Mouse (Mus musculus) cerebellum, adult 18-20 months (tissue): ENCODE results near the gene Dnajb6.
A peak's percentile ranks its signal among the peaks of the same experiment; 100 is the strongest.
"Not testable (repeated sequence)": the region's sequence is repeated elsewhere in the genome, so short reads cannot be mapped to it uniquely, and the experiment has no call there.

Experiments used
- DNase-seq, 2 experiments: peaks; one replicate each; pipeline ENCODE4 v3.0.0; 2021

The Dnajb6 gene

GRCm38 (mm10) chr5:29770935-29771334 is 35.4 kb downstream of the Dnajb6 start:
- no peak for DNase-seq

- DNase-seq = no peak
Observed at GRCm38 (mm10) chr5:29772038-29772437, 36.5 kb downstream of the Dnajb6 start.

GRCm38 (mm10) chr5:29772651-29773330 is 37.3 kb downstream of the Dnajb6 start:
- peak; percentile 73 to 79 for DNase-seq

- DNase-seq = peak in 1 of 2 experiments; percentile 36
Observed at GRCm38 (mm10) chr5:29773460-29774150, 38.1 kb downstream of the Dnajb6 start.

GRCm38 (mm10) chr5:29775437-29775836 is 39.9 kb downstream of the Dnajb6 start:
- DNase-seq = peak; percentile 54 to 62

GRCm38 (mm10) chr5:29778029-29778428 is 42.5 kb downstream of the Dnajb6 start:
- peak in 1 of 2 experiments; percentile 29 for DNase-seq

- not testable (repeated sequence) for DNase-seq
Observed at GRCm38 (mm10) chr5:29779733-29780132, 44.2 kb downstream of the Dnajb6 start.

GRCm38 (mm10) chr5:29782261-29782660 is 46.8 kb downstream of the Dnajb6 start:
- DNase-seq = peak in 1 of 2 experiments; percentile 51

GRCm38 (mm10) chr5:29784906-29785305 is 49.4 kb downstream of the Dnajb6 start:
- not testable (repeated sequence) for DNase-seq

- DNase-seq = not testable (repeated sequence)
Observed at GRCm38 (mm10) chr5:29785953-29786352, 50.5 kb downstream of the Dnajb6 start.

- DNase-seq = not testable (repeated sequence)
Observed at GRCm38 (mm10) chr5:29794933-29795332, 59.4 kb downstream of the Dnajb6 start.

- DNase-seq = no peak
Observed at GRCm38 (mm10) chr5:29808940-29809339, 73.5 kb downstream of the Dnajb6 start.

- DNase-seq = not testable (repeated sequence)
Observed at GRCm38 (mm10) chr5:29811377-29811921, 76.0 kb downstream of the Dnajb6 start.

GRCm38 (mm10) chr5:29816523-29817242 is 81.2 kb downstream of the Dnajb6 start:
- DNase-seq = no peak

GRCm38 (mm10) chr5:29817400-29817799 is 81.9 kb downstream of the Dnajb6 start:
- no peak for DNase-seq

- no peak for DNase-seq
Observed at GRCm38 (mm10) chr5:29818287-29818686, 82.8 kb downstream of the Dnajb6 start.

- peak; percentile 16 to 17 for DNase-seq
Observed at GRCm38 (mm10) chr5:29824796-29825195, 89.3 kb downstream of the Dnajb6 start.

GRCm38 (mm10) chr5:29826780-29827179 is 91.3 kb downstream of the Dnajb6 start:
- no peak for DNase-seq

GRCm38 (mm10) chr5:29842444-29843166 is 107.1 kb downstream of the Dnajb6 start:
- no peak for DNase-seq

- DNase-seq = no peak
Observed at GRCm38 (mm10) chr5:29845038-29845437, 109.5 kb downstream of the Dnajb6 start.

GRCm38 (mm10) chr5:29847494-29847893 is 112.0 kb downstream of the Dnajb6 start:
- DNase-seq = no peak

GRCm38 (mm10) chr5:29848091-29848490 is 112.6 kb downstream of the Dnajb6 start:
- no peak for DNase-seq

- no peak for DNase-seq
Observed at GRCm38 (mm10) chr5:29852376-29852775, 116.9 kb downstream of the Dnajb6 start.
